Comparison of ENCODE assay signal across 8 mouse cellular contexts in the genomic region with DNA sequence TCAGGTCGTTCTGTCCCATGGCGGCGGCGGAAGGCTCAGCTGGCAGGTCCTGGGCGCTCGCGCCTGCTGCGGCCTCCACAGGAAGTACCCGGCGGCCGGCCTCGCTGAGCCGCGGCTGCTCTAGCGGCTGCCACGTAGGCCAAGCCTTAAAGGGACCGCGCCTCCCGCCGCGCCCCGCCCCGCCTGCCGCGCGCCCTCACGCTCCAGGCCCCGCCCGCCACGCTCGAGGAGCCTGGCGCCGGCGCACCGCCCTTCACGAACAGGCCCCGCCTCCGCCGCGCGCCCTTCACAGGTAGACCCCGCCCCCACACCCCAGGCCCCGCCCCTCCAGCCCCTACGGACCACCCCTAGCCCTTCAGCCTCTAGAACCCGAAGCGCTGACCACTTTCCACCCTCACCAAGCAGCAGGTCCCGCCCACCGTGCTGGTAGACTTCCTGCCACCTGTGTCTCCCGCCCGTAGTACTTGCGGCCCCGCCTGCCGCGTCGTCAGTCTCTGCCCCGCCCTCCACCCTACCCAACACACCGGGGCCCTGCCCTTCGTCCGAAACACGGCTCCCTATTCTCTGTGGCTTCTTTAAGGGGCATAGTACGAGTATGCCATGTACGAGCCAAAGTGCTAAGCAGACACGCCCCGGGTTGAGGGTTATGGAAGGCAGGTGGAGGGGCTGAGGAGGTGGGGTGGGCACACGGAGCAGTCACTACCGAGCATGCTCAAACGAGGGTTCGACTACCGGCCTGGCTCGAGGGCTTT. TPM values are rescaled to one million over a fixed set of nuclear protein-coding genes. Genes with fewer than 3 reads are reported as not detected.
DNase-seq lines count a peak whose midpoint lies in the region; ATAC-seq and TF ChIP-seq lines count a peak whose summit lies in the region.

A gene (minus strand): TSS at position 625 of the 752 bp plus-strand sequence.
A gene (plus strand): TSS at position 744 of the 752 bp plus-strand sequence.

- H3K27me3 ChIP-seq in cerebellum, adult 2 months (ENCODE audit: control insufficient read depth, insufficient read depth, low read length): no peaks in the 10 kb centered on the region
- H3K27me3 ChIP-seq in forebrain, postnatal 0 days (ENCODE audit: insufficient read depth, low read length): no peaks in the 10 kb centered on the region
- no peaks in the 10 kb centered on the region for H3K27me3 ChIP-seq in lung, embryonic 14.5 days (ENCODE audit: insufficient read depth, low read length)

- H3K4me2 ChIP-seq in forebrain, postnatal 0 days (ENCODE audit: low read depth): peak within 1 kb of the TSS; percentile 95
- peak within 1 kb of the TSS; percentile 72 for H3K4me2 ChIP-seq in lung, embryonic 14.5 days

- DNase-seq in MEL-GATA-1-ER (ENCODE audit: extremely low read depth, low read depth): peak; percentile 88
- DNase-seq in cerebellum, adult 2 months: peak; percentile 93
- peak; percentile 93 for DNase-seq in forebrain, postnatal 0 days
- DNase-seq in heart, postnatal 4 days: peak; percentile 93
- peak; percentile 82 to 89 for DNase-seq in layer of hippocampus, adult 8-10 months (ENCODE audit: low spot score in 2 of 2)
- peak; percentile 98 for DNase-seq in lung, embryonic 14.5 days
- peak; percentile 97 for DNase-seq in testis, postnatal 14 days (ENCODE audit: low spot score)

- ATAC-seq in forebrain, postnatal 0 days: peak; percentile 97
- ATAC-seq in lung, embryonic 14.5 days (ENCODE audit: insufficient read depth): peak; percentile 97
- ATAC-seq in neutrophil, adult 5-6 weeks (ENCODE audit: extremely low read depth, insufficient number of reproducible peaks, low FRiP score, poor library complexity, severe bottlenecking): peak; percentile 87

- no peaks in the 10 kb centered on the region for H3K9me3 ChIP-seq in forebrain, postnatal 0 days (ENCODE audit: low read length)
- no peaks in the 10 kb centered on the region for H3K9me3 ChIP-seq in lung, embryonic 14.5 days (ENCODE audit: low read depth, low read length)

- peak; percentile 69 for TF ChIP-seq POLR2A in cerebellum, adult 2 months (IDR thresholded peaks at IDR 0.05; ENCODE audit: borderline replicate concordance, insufficient read depth, low read length)

- WGBS in cerebellum, adult 2 months: 1% methylated on average over 66 of the region's 70 CpGs
- WGBS in forebrain, postnatal 0 days: 3% methylated on average over 58 of the region's 70 CpGs
- under 1% methylated on average over 50 of the region's 70 CpGs for WGBS in lung, embryonic 14.5 days

- H3K27ac ChIP-seq in cerebellum, adult 2 months (ENCODE audit: insufficient read depth, low read length): peak within 1 kb of the TSS; percentile 81
- H3K27ac ChIP-seq in forebrain, postnatal 0 days (ENCODE audit: low read depth, low read length): peak within 1 kb of the TSS; percentile 83
- H3K27ac ChIP-seq in lung, embryonic 14.5 days (ENCODE audit: low read depth): peak within 1 kb of the TSS; percentile 88

- TF ChIP-seq CTCF in cerebellum, adult 2 months (IDR thresholded peaks at IDR 0.05; ENCODE audit: borderline replicate concordance, insufficient read depth, low read depth, low read length): no peak
- TF ChIP-seq CTCF in forebrain, postnatal 0 days (IDR thresholded peaks at IDR 0.05; ENCODE audit: low read depth): peak; percentile 6; the same call in 1 of the 2 replicates
- TF ChIP-seq CTCF in lung, embryonic 14.5 days (IDR thresholded peaks at IDR 0.05; ENCODE audit: low read depth): no peak

- H3K4me1 ChIP-seq in cerebellum, adult 2 months (ENCODE audit: control insufficient read depth, insufficient read depth, low read length): peaks cover 10% of the 10 kb centered on the region
- peaks cover 10% of the 10 kb centered on the region for H3K4me1 ChIP-seq in forebrain, postnatal 0 days (ENCODE audit: insufficient read depth)
- H3K4me1 ChIP-seq in lung, embryonic 14.5 days (ENCODE audit: insufficient read depth): peaks cover 6% of the 10 kb centered on the region

- H3K36me3 ChIP-seq in forebrain, postnatal 0 days (ENCODE audit: insufficient read depth): peaks cover 4% of the 10 kb centered on the region; the same call in 1 of the 2 replicates
- H3K36me3 ChIP-seq in lung, embryonic 14.5 days (ENCODE audit: insufficient read depth): peaks cover 32% of the 10 kb centered on the region

- peak within 1 kb of the TSS; percentile 98 for H3K9ac ChIP-seq in forebrain, postnatal 0 days
- H3K9ac ChIP-seq in lung, embryonic 14.5 days: peak within 1 kb of the TSS; percentile 99

- H3K4me3 ChIP-seq in cerebellum, adult 2 months (replicated peaks; ENCODE audit: insufficient read depth, low read depth, low read length): peak within 1 kb of the TSS; percentile 88
- H3K4me3 ChIP-seq in forebrain, postnatal 0 days (ENCODE audit: low read depth, low read length): peak within 1 kb of the TSS; percentile 92
- H3K4me3 ChIP-seq in lung, embryonic 14.5 days (ENCODE audit: low read depth, low read length): peak within 1 kb of the TSS; percentile 98

RNA-seq across cellular contexts. Expression of the first gene that starts in this region (rescaled TPM):
- polyA plus RNA-seq in cerebellum, adult 2 months (2012; rRNA removed): 54.9 and 60.5 TPM in 2 replicates
- total RNA-seq in forebrain, postnatal 0 days (2014; rRNA removed): 96.5 and 105 TPM in 2 replicates
- 98.6 and 103 TPM in 2 replicates for polyA plus RNA-seq in forebrain, postnatal 0 days (2015; fragmentation: Nextera tagmentation; extraction: Ambion mirVana)
- total RNA-seq in heart, postnatal 4 days (2021): 100 to 1,000 TPM; 110 to 117 TPM
- total RNA-seq in layer of hippocampus, adult 8-10 months (2022): 10 to 100 TPM; 50.4 to 57.6 (median 55.9) TPM
- 195 and 211 TPM in 2 replicates for polyA plus RNA-seq in lung, embryonic 14.5 days (2014; fragmentation: Nextera tagmentation; extraction: Ambion mirVana)
- total RNA-seq in neutrophil, adult 5-6 weeks (2017): 49.6 and 56.1 TPM in 2 replicates

RNA-seq across cellular contexts. Expression of the second gene that starts in this region (rescaled TPM):
- 0.28 and 0.30 TPM in 2 replicates for polyA plus RNA-seq in cerebellum, adult 2 months (2012; rRNA removed)
- not detected in 2 replicates for total RNA-seq in forebrain, postnatal 0 days (2014; rRNA removed)
- polyA plus RNA-seq in forebrain, postnatal 0 days (2015; fragmentation: Nextera tagmentation; extraction: Ambion mirVana): 0.09 and 0.33 TPM in 2 replicates
- not detected for total RNA-seq in heart, postnatal 4 days (2021)
- total RNA-seq in layer of hippocampus, adult 8-10 months (2022): under 1 TPM in 3 of 4 experiments, not detected in 1; 0.34 to 1.00 (median 0.35) TPM
- polyA plus RNA-seq in lung, embryonic 14.5 days (2014; fragmentation: Nextera tagmentation; extraction: Ambion mirVana): not detected in 2 replicates
- total RNA-seq in neutrophil, adult 5-6 weeks (2017): not detected in 2 replicates

Comparison
In these comparisons a context has a peak if more than half of its experiments do, and no peak if none do; other contexts are left out.
1. Peak in every context shown above with its lines: DNase-seq, ATAC-seq, H3K4me3 ChIP-seq and H3K27ac ChIP-seq.